18 mouse cellular contexts compared by ENCODE assay signal in genomic region chr3:95694808-95695703, GRCm38 (mm10). TPM values are rescaled to one million over a fixed set of nuclear protein-coding genes. Genes with fewer than 3 reads are reported as not detected.
DNase-seq lines count a peak whose midpoint lies in the region; ATAC-seq and TF ChIP-seq lines count a peak whose summit lies in the region.
"Had no signal": no experiment of that assay in that cellular context is flagged by ENCODE, and none has a peak within 500 bp of the region (broad histone marks: within the 10 kb centered on the region; RNA-seq: fewer than 3 reads in every experiment).

No protein-coding gene starts in this region.

- H3K9ac ChIP-seq in lung, postnatal 0 days (replicated peaks; ENCODE audit: low read depth), result no peak overlapping the region
- H3K9ac ChIP-seq in heart, embryonic 13.5 days, result peak overlapping the region; percentile 24; the same call in 1 of the 2 replicates
- H3K9ac ChIP-seq: kidney, embryonic 15.5 days; midbrain, embryonic 12.5 days had no signal

- TF ChIP-seq EP300 in lung, postnatal 0 days (IDR thresholded peaks at IDR 0.05), result no peak

- no peak for TF ChIP-seq CTCF in lung, postnatal 0 days (IDR thresholded peaks at IDR 0.05)
- no peak for TF ChIP-seq CTCF in layer of hippocampus, adult 2 months (conservative IDR thresholded peaks at IDR 0.05)

- no peaks in the 10 kb centered on the region for H3K9me3 ChIP-seq in lung, postnatal 0 days (ENCODE audit: low read length)
- H3K9me3 ChIP-seq in heart, embryonic 13.5 days, result no peaks in the 10 kb centered on the region
- H3K9me3 ChIP-seq: kidney, embryonic 15.5 days; midbrain, embryonic 12.5 days had no signal

- no peaks in the 10 kb centered on the region for H3K36me3 ChIP-seq in lung, postnatal 0 days (ENCODE audit: insufficient read depth, low read length)
- H3K36me3 ChIP-seq in heart, embryonic 13.5 days, result 0 out of 2 replicates have a peak, but pooled peaks cover 6% of the 10 kb centered on the region
- H3K36me3 ChIP-seq in splenic B cell, adult 2 months (ENCODE audit: control insufficient read depth, insufficient read depth, low read length, poor library complexity, severe bottlenecking), result no peaks in the 10 kb centered on the region
- H3K36me3 ChIP-seq: kidney, embryonic 15.5 days; midbrain, embryonic 12.5 days had no signal

- no peak for ATAC-seq in lung, postnatal 0 days
- ATAC-seq in heart, embryonic 13.5 days (ENCODE audit: extremely low read depth, insufficient number of reproducible peaks, low FRiP score, low TSS enrichment), result no peak
- ATAC-seq: forebrain, embryonic 14.5 days had no signal

- peaks cover 29% of the 10 kb centered on the region; the same call in 1 of the 2 replicates for H3K4me1 ChIP-seq in lung, postnatal 0 days (ENCODE audit: insufficient read depth, low read depth, low read length)
- H3K4me1 ChIP-seq in heart, embryonic 13.5 days, result peaks cover 59% of the 10 kb centered on the region

- WGBS in lung, postnatal 0 days, result 84% methylated on average over 11 of the region's 11 CpGs
- 47% methylated on average over 11 of the region's 11 CpGs for WGBS in heart, embryonic 13.5 days

- H3K27ac ChIP-seq in lung, postnatal 0 days (ENCODE audit: low read length), result no peak overlapping the region
- H3K27ac ChIP-seq in heart, embryonic 13.5 days (replicated peaks), result peak overlapping the region; percentile 93
- H3K27ac ChIP-seq in layer of hippocampus, adult 2 months, result no peak overlapping the region
- H3K27ac ChIP-seq: kidney, embryonic 15.5 days; midbrain, embryonic 12.5 days had no signal

- no peak overlapping the region for H3K4me3 ChIP-seq in lung, postnatal 0 days (ENCODE audit: low read depth, low read length)
- no peak overlapping the region for H3K4me3 ChIP-seq in heart, embryonic 13.5 days
- H3K4me3 ChIP-seq in layer of hippocampus, adult 2 months, result no peak overlapping the region
- H3K4me3 ChIP-seq: kidney, embryonic 15.5 days; midbrain, embryonic 12.5 days had no signal

- peak; percentile 94 for DNase-seq in heart, adult 11 months
- DNase-seq in heart, postnatal 4 days, result no peak
- DNase-seq in lung, postnatal 0 days (ENCODE audit: low spot score), result peak; percentile 4
- DNase-seq in lung, postnatal 36 days, result no peak
- DNase-seq in splenic B cell, adult 2 months (ENCODE audit: low read depth, low spot score), result peak; percentile 37
- DNase-seq in layer of hippocampus, adult 2 months (ENCODE audit: low spot score in 2 of 2), result no peak
- no peak for DNase-seq in thymus, postnatal 0 days (ENCODE audit: low spot score)
- DNase-seq: B cell, adult 2 months; cerebellum, adult 2 months; lung, postnatal 10 days; right cerebral cortex, adult 18-20 months; thymus, postnatal 36 days had no signal

- H3K27me3 ChIP-seq in lung, postnatal 0 days (replicated peaks; ENCODE audit: insufficient read depth, low read length), result no peaks in the 10 kb centered on the region
- H3K27me3 ChIP-seq in heart, embryonic 13.5 days (replicated peaks), result no peaks in the 10 kb centered on the region
- no peaks in the 10 kb centered on the region for H3K27me3 ChIP-seq in splenic B cell, adult 2 months (ENCODE audit: control insufficient read depth, insufficient read depth, low read length, poor library complexity, severe bottlenecking)
- H3K27me3 ChIP-seq: kidney, embryonic 15.5 days; midbrain, embryonic 12.5 days had no signal

- no peak overlapping the region for H3K4me2 ChIP-seq in lung, postnatal 0 days (replicated peaks; ENCODE audit: low read depth, low read length)
- peak overlapping the region; percentile 40 for H3K4me2 ChIP-seq in heart, embryonic 13.5 days
- H3K4me2 ChIP-seq: kidney, embryonic 15.5 days; midbrain, embryonic 12.5 days had no signal

RNA-seq across cellular contexts. Expression of gene Adamtsl4, which starts 7.3 kb away (rescaled TPM):
- 10 to 100 TPM; 13.5 to 14.6 TPM for total RNA-seq in heart, postnatal 4 days (2021)
- 11.8 and 13.2 TPM in 2 replicates for polyA plus RNA-seq in lung, postnatal 0 days (2015; fragmentation: Nextera tagmentation; extraction: Ambion mirVana)
- 4.8 and 7.3 TPM in 2 replicates for polyA plus RNA-seq in heart, embryonic 13.5 days (2015; fragmentation: Nextera tagmentation; extraction: Ambion mirVana)
- total RNA-seq in layer of hippocampus, adult 2 months (2021), result 1 to 10 TPM; 7.0 to 7.9 TPM
- polyA plus RNA-seq in thymus, postnatal 0 days (2015; fragmentation: Nextera tagmentation; extraction: Ambion mirVana), result 0.91 and 2.0 TPM in 2 replicates
- total RNA-seq: hematopoietic stem cell, adult 5-6 weeks had no signal

RNA-seq across cellular contexts. Expression of gene Mcl1, which starts 36.5 kb away (rescaled TPM):
- total RNA-seq in heart, postnatal 4 days (2021), result 100 to 1,000 TPM; 112 to 115 TPM
- polyA plus RNA-seq in lung, postnatal 0 days (2015; fragmentation: Nextera tagmentation; extraction: Ambion mirVana), result 99.6 and 101 TPM in 2 replicates
- polyA plus RNA-seq in heart, embryonic 13.5 days (2015; fragmentation: Nextera tagmentation; extraction: Ambion mirVana), result 36.0 and 36.2 TPM in 2 replicates
- 10 to 100 TPM; 49.6 to 55.2 TPM for total RNA-seq in layer of hippocampus, adult 2 months (2021)
- polyA plus RNA-seq in thymus, postnatal 0 days (2015; fragmentation: Nextera tagmentation; extraction: Ambion mirVana), result 81.3 and 91.3 TPM in 2 replicates

RNA-seq across cellular contexts. Expression of gene Ecm1, which starts 44.3 kb away (rescaled TPM):
- total RNA-seq in heart, postnatal 4 days (2021), result 10 to 100 TPM; 41.3 to 43.8 TPM
- polyA plus RNA-seq in lung, postnatal 0 days (2015; fragmentation: Nextera tagmentation; extraction: Ambion mirVana), result 94.3 and 107 TPM in 2 replicates
- 61.1 and 68.7 TPM in 2 replicates for polyA plus RNA-seq in heart, embryonic 13.5 days (2015; fragmentation: Nextera tagmentation; extraction: Ambion mirVana)
- 10 to 100 TPM in 1 of 2 experiments, 1 to 10 TPM in 1; 9.3 to 10.5 TPM for total RNA-seq in layer of hippocampus, adult 2 months (2021)
- polyA plus RNA-seq in thymus, postnatal 0 days (2015; fragmentation: Nextera tagmentation; extraction: Ambion mirVana), result 14.0 and 16.8 TPM in 2 replicates
- total RNA-seq: common myeloid progenitor, adult 5-6 weeks had no signal

Comparison
In these comparisons a context has a peak if more than half of its experiments do, and no peak if none do; other contexts are left out.
1. DNase-seq: peak in heart, adult 11 months (single experiment), lung, postnatal 0 days (single experiment) and splenic B cell, adult 2 months (single experiment); none in heart, postnatal 4 days (single experiment), lung, postnatal 36 days (single experiment), layer of hippocampus, adult 2 months (0 of 2) and thymus, postnatal 0 days (single experiment).